Mouse (Mus musculus): ENCODE measurements around the gene Gm7233. TPM values are rescaled to one million over a fixed set of nuclear protein-coding genes. Genes with fewer than 3 reads are reported as not detected.
"Not testable (repeated sequence)": the region's sequence is repeated elsewhere in the genome, so short reads cannot be mapped to it uniquely, and the experiment has no call there.

The Gm7233 gene
- total RNA-seq (2021), result not detected
- polyA plus RNA-seq (2012; rRNA removed), result not detected in 2 replicates
- long read RNA-seq, result 0 reads

DNA sequence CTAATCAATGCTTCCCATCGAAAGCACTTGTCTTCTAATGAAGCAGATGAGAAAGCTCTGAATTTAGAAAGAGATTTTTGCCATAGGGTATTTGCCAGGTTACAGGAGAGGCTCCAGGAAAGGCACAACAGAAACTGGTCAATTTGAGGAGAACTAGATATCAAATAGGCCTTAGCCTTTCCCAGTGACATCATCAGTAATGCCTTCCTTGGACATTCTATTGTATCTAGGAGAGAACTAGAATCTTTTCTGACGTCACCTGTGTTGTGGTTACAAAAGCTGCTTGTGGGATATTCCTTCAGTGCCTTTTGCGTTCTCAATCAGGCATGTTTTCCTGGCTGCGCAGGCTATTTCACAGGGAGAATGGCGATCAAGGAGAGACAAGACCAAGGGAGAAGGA lies at the start of gene Gm7233:
Gene Gm7233 (plus strand): TSS at position 301 of the 400 bp plus-strand sequence.
- H3K4me3 ChIP-seq; intact Hi-C loops (cut with DNase I); H3K36me3 ChIP-seq (ENCODE audit: control insufficient read depth, insufficient read depth, low read length); H3K9ac ChIP-seq (ENCODE audit: low read depth, low read length); H3K27me3 ChIP-seq (ENCODE audit: control insufficient read depth, insufficient read depth, low read length); DNase-seq; H3K4me1 ChIP-seq (ENCODE audit: control insufficient read depth, insufficient read depth, low read length); H3K27ac ChIP-seq; H3K79me2 ChIP-seq (replicated peaks; ENCODE audit: control insufficient read depth, insufficient read depth, low read length): not testable (repeated sequence)
- 53% methylated on average over 5 of the region's 5 CpGs for WGBS

- H3K36me3 ChIP-seq (ENCODE audit: control insufficient read depth, insufficient read depth, low read length); H3K79me2 ChIP-seq (replicated peaks; ENCODE audit: control insufficient read depth, insufficient read depth, low read length); H3K27ac ChIP-seq; H3K27me3 ChIP-seq (ENCODE audit: control insufficient read depth, insufficient read depth, low read length); H3K4me1 ChIP-seq (ENCODE audit: control insufficient read depth, insufficient read depth, low read length); DNase-seq; H3K9ac ChIP-seq (ENCODE audit: low read depth, low read length); intact Hi-C loops (cut with DNase I); H3K4me3 ChIP-seq: not testable (repeated sequence)
- WGBS, result 43% methylated on average over 4 of the region's 4 CpGs
These were observed 12.5 kb upstream of the Gm7233 start for GRCm38 (mm10) chr14:43167189-43167588.

GRCm38 (mm10) chr14:43167942-43168341 lies 11.7 kb upstream of the Gm7233 start:
- intact Hi-C loops (cut with DNase I); H3K4me3 ChIP-seq; DNase-seq; H3K4me1 ChIP-seq (ENCODE audit: control insufficient read depth, insufficient read depth, low read length); H3K27me3 ChIP-seq (ENCODE audit: control insufficient read depth, insufficient read depth, low read length); H3K79me2 ChIP-seq (replicated peaks; ENCODE audit: control insufficient read depth, insufficient read depth, low read length); H3K27ac ChIP-seq; H3K36me3 ChIP-seq (ENCODE audit: control insufficient read depth, insufficient read depth, low read length); H3K9ac ChIP-seq (ENCODE audit: low read depth, low read length): not testable (repeated sequence)
- no CpG with 5 or more reads among the region's 10 CpGs for WGBS

DNA sequence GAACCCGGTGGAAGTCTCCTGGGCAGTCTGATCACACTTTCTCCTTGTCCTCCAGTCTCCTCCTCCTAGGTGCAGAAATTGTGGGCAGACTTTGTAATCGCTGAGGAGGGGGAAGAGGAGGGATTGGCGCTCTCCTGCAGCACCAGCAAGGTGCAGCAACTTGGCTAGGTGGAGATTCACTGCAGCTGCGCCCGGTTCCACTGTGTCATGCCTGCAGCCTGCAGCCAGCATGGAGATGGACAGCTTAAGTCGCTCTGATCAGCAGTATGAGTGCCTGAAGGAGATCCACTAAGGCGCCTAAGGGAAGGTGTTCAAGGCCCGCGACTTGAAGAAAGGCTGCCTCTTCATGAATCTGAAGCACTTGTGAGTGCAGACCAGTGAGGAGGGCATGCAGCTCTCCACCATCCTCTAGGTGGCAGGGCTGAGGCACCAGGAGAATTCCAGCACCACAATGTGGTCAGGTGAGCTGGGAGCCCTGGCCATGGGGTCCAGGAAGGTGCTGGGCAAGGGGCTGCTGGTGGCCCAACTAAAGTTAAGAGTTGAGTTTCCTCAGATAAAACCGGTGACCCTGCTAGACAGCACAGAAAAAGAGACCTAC lies 11.0 kb upstream of the Gm7233 start:
- intact Hi-C loops (cut with DNase I); H3K27me3 ChIP-seq (ENCODE audit: control insufficient read depth, insufficient read depth, low read length): not testable (repeated sequence)
- 38% methylated on average over 1 of the region's 10 CpGs for WGBS

DNA sequence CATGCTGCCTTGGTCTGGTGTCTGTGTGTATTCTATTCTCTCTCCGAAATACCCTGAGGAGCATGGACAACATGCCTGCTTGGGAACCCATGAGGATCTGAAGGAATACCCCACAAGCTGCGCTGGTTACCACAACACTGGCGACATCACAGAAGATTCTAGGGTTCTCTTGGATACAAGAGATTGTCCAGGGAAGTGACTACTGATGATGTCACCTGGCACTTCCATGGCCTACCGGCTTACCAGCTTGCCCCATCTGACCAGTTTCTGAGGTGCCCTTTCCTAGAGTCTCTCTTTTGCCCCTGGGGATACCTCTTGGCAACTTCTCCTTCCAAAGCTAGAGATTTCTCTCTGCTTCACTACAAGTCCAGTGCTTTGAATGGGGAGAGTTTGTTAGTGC lies 55.5 kb downstream of the Gm7233 start, which contains the start of gene Gm8122:
Gene Gm8122 (minus strand): TSS at position 101 of the 400 bp plus-strand sequence.
- H3K36me3 ChIP-seq (ENCODE audit: control insufficient read depth, insufficient read depth, low read length); DNase-seq; H3K27ac ChIP-seq; intact Hi-C loops (cut with DNase I); H3K9ac ChIP-seq (ENCODE audit: low read depth, low read length); H3K4me1 ChIP-seq (ENCODE audit: control insufficient read depth, insufficient read depth, low read length); H3K27me3 ChIP-seq (ENCODE audit: control insufficient read depth, insufficient read depth, low read length); H3K4me3 ChIP-seq; H3K79me2 ChIP-seq (replicated peaks; ENCODE audit: control insufficient read depth, insufficient read depth, low read length): not testable (repeated sequence)
- whole genome bisulfite sequencing, result 82% methylated on average over 4 of the region's 4 CpGs

More for the DNA sequence above, 11.0 kb upstream of the Gm7233 start:
- H3K9ac ChIP-seq (ENCODE audit: low read depth, low read length); DNase-seq; H3K4me3 ChIP-seq; H3K27ac ChIP-seq; H3K4me1 ChIP-seq (ENCODE audit: control insufficient read depth, insufficient read depth, low read length); H3K79me2 ChIP-seq (replicated peaks; ENCODE audit: control insufficient read depth, insufficient read depth, low read length); H3K36me3 ChIP-seq (ENCODE audit: control insufficient read depth, insufficient read depth, low read length): not testable (repeated sequence)

Other genes starting within 250 kb of the Gm7233 start
- not detected for gene Gm8082, start 186.2 kb upstream of the Gm7233 start, total RNA-seq (2021)
- gene Gm8082, start 186.2 kb upstream of the Gm7233 start, polyA plus RNA-seq (2012; rRNA removed), result not detected in 2 replicates
- not detected for gene Gm10376, start 164.2 kb upstream of the Gm7233 start, total RNA-seq (2021)
- gene Gm10376, start 164.2 kb upstream of the Gm7233 start, polyA plus RNA-seq (2012; rRNA removed), result not detected in 2 replicates
- not detected for gene Gm8094, start 103.2 kb upstream of the Gm7233 start, total RNA-seq (2021)
- not detected in 2 replicates for gene Gm8094, start 103.2 kb upstream of the Gm7233 start, polyA plus RNA-seq (2012; rRNA removed)
- gene Gm8104, start 79.3 kb upstream of the Gm7233 start, total RNA-seq (2021), result not detected
- gene Gm8104, start 79.3 kb upstream of the Gm7233 start, polyA plus RNA-seq (2012; rRNA removed), result not detected in 2 replicates
- not detected for gene Gm8122, start 55.4 kb downstream of the Gm7233 start, total RNA-seq (2021)
- not detected in 2 replicates for gene Gm8122, start 55.4 kb downstream of the Gm7233 start, polyA plus RNA-seq (2012; rRNA removed)
- not detected for gene Gm8126, start 78.8 kb downstream of the Gm7233 start, total RNA-seq (2021)
- gene Gm8126, start 78.8 kb downstream of the Gm7233 start, polyA plus RNA-seq (2012; rRNA removed), result not detected in 2 replicates
- gene Gm9732, start 95.2 kb downstream of the Gm7233 start, total RNA-seq (2021), result not detected
- not detected in 2 replicates for gene Gm9732, start 95.2 kb downstream of the Gm7233 start, polyA plus RNA-seq (2012; rRNA removed)
- not detected for gene Gm8127, start 114.0 kb downstream of the Gm7233 start, total RNA-seq (2021)
- gene Gm8127, start 114.0 kb downstream of the Gm7233 start, polyA plus RNA-seq (2012; rRNA removed), result not detected in 2 replicates
- not detected for gene 1700001F09Rik, start 167.9 kb downstream of the Gm7233 start, total RNA-seq (2021)
- gene 1700001F09Rik, start 167.9 kb downstream of the Gm7233 start, polyA plus RNA-seq (2012; rRNA removed), result not detected in 2 replicates
- not detected for gene Gm8138, start 236.5 kb downstream of the Gm7233 start, total RNA-seq (2021)
- not detected in 2 replicates for gene Gm8138, start 236.5 kb downstream of the Gm7233 start, polyA plus RNA-seq (2012; rRNA removed)

Data from heart, adult 2 months (tissue).